Mouse (Mus musculus): ENCODE data around the gene Jtb. TPM values are rescaled to one million over a fixed set of nuclear protein-coding genes. Genes with fewer than 3 reads are reported as not detected.
A peak's percentile ranks its signal among the peaks of the same experiment; 100 is the strongest.
"Not testable (repeated sequence)": the region's sequence is repeated elsewhere in the genome, so short reads cannot be mapped to it uniquely, and the experiment has no call there.

The Jtb gene
- total RNA-seq, 2 experiments from 2014 or later = 62.8 to 64.6 TPM

- no peak for DNase-seq (ENCODE audit: low spot score in 2 of 2)
Observed at GRCm38 (mm10) chr3:90222455-90222854, 8.9 kb upstream of the Jtb start.

GRCm38 (mm10) chr3:90222941-90223340 is 8.5 kb upstream of the Jtb start:
- DNase-seq (ENCODE audit: low spot score in 2 of 2) = no peak

- no peak for DNase-seq (ENCODE audit: low spot score in 2 of 2)
Observed at GRCm38 (mm10) chr3:90224331-90224730, 7.1 kb upstream of the Jtb start.

- no peak for DNase-seq (ENCODE audit: low spot score in 2 of 2)
Observed at GRCm38 (mm10) chr3:90231075-90231474, 322 bp upstream of the Jtb start.

- DNase-seq (ENCODE audit: low spot score in 2 of 2) = no peak
Observed at GRCm38 (mm10) chr3:90241251-90241650, 9.9 kb downstream of the Jtb start.

GRCm38 (mm10) chr3:90241669-90242358 is 10.4 kb downstream of the Jtb start:
- no peak for DNase-seq (ENCODE audit: low spot score in 2 of 2)

- no peak for DNase-seq (ENCODE audit: low spot score in 2 of 2)
Observed at GRCm38 (mm10) chr3:90242984-90243775, 11.8 kb downstream of the Jtb start, which contains the start of gene Creb3l4. Gene Creb3l4 (minus strand): TSS chr3:90243512.

- DNase-seq (ENCODE audit: low spot score in 2 of 2) = no peak
Observed at GRCm38 (mm10) chr3:90245406-90245805, 14.0 kb downstream of the Jtb start.

GRCm38 (mm10) chr3:90247630-90247959 is 16.2 kb downstream of the Jtb start:
- no peak for DNase-seq (ENCODE audit: low spot score in 2 of 2)

GRCm38 (mm10) chr3:90247960-90248745 is 16.8 kb downstream of the Jtb start, which contains the start of gene Slc39a1:
Gene Slc39a1 (plus strand): TSS chr3:90248172.
- DNase-seq (ENCODE audit: low spot score in 2 of 2) = peak; percentile 60 to 83

GRCm38 (mm10) chr3:90248746-90249100 is 17.3 kb downstream of the Jtb start:
- DNase-seq (ENCODE audit: low spot score in 2 of 2) = no peak

- no peak for DNase-seq (ENCODE audit: low spot score in 2 of 2)
Observed at GRCm38 (mm10) chr3:90250791-90251190, 19.4 kb downstream of the Jtb start.

- DNase-seq (ENCODE audit: low spot score in 2 of 2) = not testable (repeated sequence)
Observed at GRCm38 (mm10) chr3:90251731-90252226, 20.4 kb downstream of the Jtb start.

- not testable (repeated sequence) for DNase-seq (ENCODE audit: low spot score in 2 of 2)
Observed at GRCm38 (mm10) chr3:90252659-90253058, 21.3 kb downstream of the Jtb start.

- DNase-seq (ENCODE audit: low spot score in 2 of 2) = not testable (repeated sequence)
Observed at GRCm38 (mm10) chr3:90253174-90253573, 21.8 kb downstream of the Jtb start.

GRCm38 (mm10) chr3:90253653-90254418 is 22.4 kb downstream of the Jtb start, which contains the start of gene Crtc2:
Gene Crtc2 (plus strand): TSS chr3:90254163.
- peak; percentile 54 to 89 for DNase-seq (ENCODE audit: low spot score in 2 of 2)

GRCm38 (mm10) chr3:90254419-90255193 is 23.2 kb downstream of the Jtb start:
- DNase-seq (ENCODE audit: low spot score in 2 of 2) = no peak

- no peak for DNase-seq (ENCODE audit: low spot score in 2 of 2)
Observed at GRCm38 (mm10) chr3:90255194-90255565, 23.8 kb downstream of the Jtb start.

- no peak for DNase-seq (ENCODE audit: low spot score in 2 of 2)
Observed at GRCm38 (mm10) chr3:90255784-90256353, 24.5 kb downstream of the Jtb start.

All from adrenal gland, postnatal 4 days (tissue).